Mouse (Mus musculus) hindbrain, embryonic 15.5 days (tissue): ENCODE results near the gene Art1. TPM values are rescaled to one million over a fixed set of nuclear protein-coding genes. Genes with fewer than 3 reads are reported as not detected.

Experiments
- ATAC-seq: fragments of 200-750 bp; cut with Nextera tagmentation; 2 replicates; pipeline ENCODE4 v1.8.0; 2017; ENCODE audit warnings: low read depth, moderate number of reproducible peaks, moderate TSS enrichment; ENCODE audit not compliant: low FRiP score
- H3K27ac ChIP-seq: fragments of 300-500 bp; sonication (generic); replicated peaks from 2 replicates; pipeline ENCODE4 v1.5.1; 2015; ENCODE audit warnings: mild to moderate bottlenecking, inconsistent platforms
- H3K27me3 ChIP-seq: fragments of 300-500 bp; sonication (generic); 2 replicates; pipeline ENCODE4 v1.6.1; 2015; ENCODE audit warnings: control low read depth, inconsistent platforms
- H3K36me3 ChIP-seq: fragments of 300-500 bp; sonication (generic); 2 replicates; pipeline ENCODE4 v1.6.1; 2015; ENCODE audit warnings: control low read depth, inconsistent platforms
- H3K4me1 ChIP-seq: fragments of 300-500 bp; sonication (generic); replicated peaks from 2 replicates; pipeline ENCODE4 v1.6.1; 2015; ENCODE audit warnings: control low read depth, inconsistent platforms
- H3K4me2 ChIP-seq: fragments of 300-500 bp; sonication (generic); 2 replicates; pipeline ENCODE4 v1.6.1; 2015; ENCODE audit warnings: moderate library complexity, mild to moderate bottlenecking, inconsistent platforms
- H3K4me3 ChIP-seq: fragments of 300-500 bp; sonication (generic); 2 replicates; pipeline ENCODE4 v1.5.1; 2015; ENCODE audit warnings: mild to moderate bottlenecking, inconsistent platforms
- H3K9ac ChIP-seq: fragments of 300-500 bp; sonication (generic); 2 replicates; pipeline ENCODE4 v1.6.1; 2015; ENCODE audit warnings: inconsistent platforms
- H3K9me3 ChIP-seq: fragments of 300-500 bp; sonication (generic); 2 replicates; pipeline ENCODE4 v1.6.1; 2016; ENCODE audit warnings: control low read depth, inconsistent platforms
- WGBS: fragments of 180-500 bp; shearing (Covaris S2); methylation state at CpG from one replicate; pipeline ENCODE4 v1.1.7; 2015; 5-methylcytosine and 5-hydroxymethylcytosine counted together
- polyA plus RNA-seq: library from polyadenylated mRNA; unstranded; fragments of >200 nt; fragmentation: Nextera tagmentation; extraction: Ambion mirVana; gene quantifications from 2 replicates; pipeline ENCODE4 v1.2.1, GENCODE M21; 2015

Art1 gene
- polyA plus RNA-seq, 1 experiment from 2014 or later: 0.44 TPM

DNA sequence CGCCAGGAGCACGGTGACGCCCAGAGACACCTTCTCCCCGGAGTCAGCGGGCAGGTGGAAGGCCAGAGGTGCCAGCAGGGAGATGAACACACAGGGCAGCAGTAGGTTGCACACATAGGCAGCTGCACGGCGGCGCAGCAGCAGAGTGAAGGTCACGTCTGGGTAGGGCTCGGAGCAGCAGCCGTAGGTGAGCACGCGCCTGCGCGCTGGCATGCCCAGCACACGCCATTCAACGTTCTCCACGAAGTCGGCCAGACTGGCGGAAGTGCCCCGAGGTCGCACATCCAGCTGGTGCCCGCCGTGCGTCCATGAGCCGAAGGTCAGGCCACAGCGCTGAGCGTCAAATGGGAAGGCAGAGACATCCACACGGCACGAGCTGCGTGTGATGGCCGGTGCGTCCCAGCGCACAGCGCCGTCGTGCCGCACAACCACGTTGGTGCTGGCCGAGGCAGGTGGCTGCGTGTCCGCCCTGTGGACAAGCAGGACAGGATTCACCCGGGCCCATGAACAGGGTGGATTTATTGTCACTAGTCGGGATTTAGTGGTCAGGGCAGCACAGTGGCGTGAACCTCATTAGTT, 11.7 kb downstream of the Art1 start:
- Histone ChIP-seq H3K9ac (no peak overlapping the region), H3K36me3 (peaks cover 5% of the 10 kb centered on the region), H3K4me1 (no peaks in the 10 kb centered on the region), H3K27ac (no peak overlapping the region), H3K4me3 (no peak overlapping the region), H3K9me3 (no peaks in the 10 kb centered on the region), H3K4me2 (no peak overlapping the region), H3K27me3 (no peaks in the 10 kb centered on the region)
- no peak for ATAC-seq
- WGBS: 88% methylated on average over 45 of the region's 45 CpGs

DNA sequence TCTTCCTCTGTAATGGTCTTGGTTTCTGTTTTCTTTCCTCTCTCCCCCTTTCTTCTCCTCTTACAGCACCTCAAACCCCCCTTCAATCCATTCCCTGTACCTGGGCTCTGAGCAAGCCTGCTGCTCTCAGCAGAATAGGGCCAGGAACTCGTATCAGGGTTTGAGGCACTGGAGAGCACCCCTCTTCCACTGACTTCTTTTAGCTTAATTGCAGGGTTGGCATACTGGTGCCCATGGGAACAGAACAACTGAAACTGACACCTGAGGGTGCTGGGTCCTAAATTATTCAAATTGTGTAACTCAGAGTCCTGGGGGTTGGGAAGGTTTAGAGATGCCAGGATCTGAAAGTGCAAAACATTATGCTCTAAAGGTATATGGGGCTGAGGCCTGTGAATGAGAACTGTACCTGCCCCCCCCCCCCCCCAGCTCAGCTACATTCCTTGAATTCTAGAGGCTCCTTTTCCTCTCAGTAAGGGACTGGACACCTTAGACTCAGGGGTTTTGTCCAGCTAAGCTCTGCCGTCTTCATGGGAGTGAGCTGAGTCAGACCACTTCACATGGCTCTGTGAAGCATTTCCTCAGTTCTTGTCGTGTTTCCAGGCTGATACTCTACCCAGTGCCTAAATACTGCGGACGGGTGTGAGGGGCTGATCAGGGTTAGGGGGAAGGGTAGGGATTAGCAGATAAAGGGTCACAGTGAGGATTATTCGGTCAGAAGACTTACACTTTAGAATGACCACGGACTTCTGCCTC, 15.2 kb downstream of the Art1 start, which contains the start of gene Chrna10:
TSS of gene Chrna10 (minus strand) at position 250 of the 753 bp plus-strand sequence.
- no peak; the same call in 1 of the 2 replicates for ATAC-seq
- H3K4me1 ChIP-seq: no peaks in the 10 kb centered on the region
- H3K4me2 ChIP-seq: no peak within 1 kb of the TSS
- no peaks in the 10 kb centered on the region for H3K9me3 ChIP-seq
- peaks cover 39% of the 10 kb centered on the region for H3K36me3 ChIP-seq
- H3K27me3 ChIP-seq: no peaks in the 10 kb centered on the region
- no peak within 1 kb of the TSS for H3K27ac ChIP-seq
- no peak within 1 kb of the TSS for H3K9ac ChIP-seq
- WGBS: 58% methylated on average over 7 of the region's 7 CpGs
- no peak within 1 kb of the TSS for H3K4me3 ChIP-seq

DNA sequence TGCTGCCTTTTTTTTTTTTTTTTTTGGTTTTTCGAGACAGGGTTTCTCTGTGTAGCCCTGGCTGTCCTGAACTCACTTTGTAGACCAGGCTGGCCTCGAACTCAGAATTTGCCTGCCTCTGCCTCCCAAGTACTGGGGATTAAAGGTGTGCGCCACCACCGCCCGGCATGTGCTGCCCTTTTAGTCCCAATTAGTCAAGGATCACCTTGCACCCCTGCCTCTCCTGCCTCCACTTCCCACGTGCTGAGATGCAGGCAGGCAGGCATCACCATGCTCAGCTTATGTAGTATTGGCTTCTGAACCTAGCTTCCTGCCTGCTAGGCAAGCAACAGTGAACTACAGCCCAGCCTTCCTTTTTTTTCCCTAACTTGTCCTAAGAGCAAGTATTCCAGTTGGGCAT, 15.8 kb downstream of the Art1 start:
- H3K4me3 ChIP-seq: no peak overlapping the region
- WGBS: 84% methylated on average over 6 of the region's 6 CpGs
- no peaks in the 10 kb centered on the region for H3K9me3 ChIP-seq
- no peaks in the 10 kb centered on the region for H3K4me1 ChIP-seq
- H3K27ac ChIP-seq: no peak overlapping the region
- no peak overlapping the region for H3K4me2 ChIP-seq
- H3K27me3 ChIP-seq: no peaks in the 10 kb centered on the region
- ATAC-seq: no peak
- no peak overlapping the region for H3K9ac ChIP-seq
- H3K36me3 ChIP-seq: peaks cover 45% of the 10 kb centered on the region

DNA sequence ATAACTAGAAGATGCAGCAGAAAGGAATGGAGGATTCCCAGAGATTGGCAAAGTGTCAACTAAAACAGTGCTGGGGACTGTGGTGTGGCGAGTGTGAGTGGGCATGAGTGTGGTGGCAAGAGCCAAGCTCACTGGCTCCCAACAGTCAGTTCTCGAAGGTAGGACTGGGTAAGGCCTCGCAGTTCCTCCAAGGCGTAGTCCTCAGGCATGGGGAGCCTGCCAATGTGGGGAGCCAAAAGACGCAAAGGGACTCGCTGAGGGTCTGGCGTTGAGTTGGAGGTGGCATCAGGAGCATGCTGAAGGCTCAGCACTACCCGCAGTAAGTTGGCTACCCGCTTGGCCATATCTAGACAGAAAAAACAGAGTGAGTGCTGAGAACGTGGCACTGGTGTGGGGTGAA, 18.8 kb downstream of the Art1 start:
- Histone ChIP-seq H3K27ac (no peak overlapping the region), H3K4me1 (no peaks in the 10 kb centered on the region), H3K9me3 (no peaks in the 10 kb centered on the region), H3K9ac (no peak overlapping the region), H3K4me3 (no peak overlapping the region), H3K4me2 (no peak overlapping the region), H3K36me3 (peaks cover 74% of the 10 kb centered on the region), H3K27me3 (no peaks in the 10 kb centered on the region)
- ATAC-seq: no peak
- WGBS: 93% methylated on average over 10 of the region's 10 CpGs

DNA sequence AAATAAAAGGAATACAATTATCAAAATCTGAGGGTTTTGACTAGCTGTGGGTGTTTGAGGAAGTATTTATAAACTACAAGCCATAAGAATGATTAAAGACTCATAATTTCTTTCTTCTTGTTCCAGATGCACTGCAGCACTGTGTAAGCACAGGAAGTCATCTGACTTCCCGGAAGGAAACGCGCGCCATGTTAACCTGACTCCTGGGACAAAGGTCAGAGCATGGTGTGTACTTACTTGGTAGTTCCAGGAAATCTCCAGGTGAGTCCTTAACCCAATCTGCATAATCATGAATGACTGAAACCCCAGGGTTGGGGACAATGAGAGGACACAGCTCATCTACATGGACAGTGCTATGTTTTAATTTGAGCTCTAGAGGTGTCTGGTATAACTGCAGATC, 30.9 kb downstream of the Art1 start:
- Histone ChIP-seq H3K4me1 (no peaks in the 10 kb centered on the region), H3K36me3 (peaks cover 70% of the 10 kb centered on the region), H3K27me3 (no peaks in the 10 kb centered on the region), H3K9me3 (no peaks in the 10 kb centered on the region), H3K4me2 (no peak overlapping the region), H3K4me3 (no peak overlapping the region), H3K27ac (no peak overlapping the region), H3K9ac (no peak overlapping the region)
- WGBS: 96% methylated on average over 4 of the region's 4 CpGs
- ATAC-seq: no peak

DNA sequence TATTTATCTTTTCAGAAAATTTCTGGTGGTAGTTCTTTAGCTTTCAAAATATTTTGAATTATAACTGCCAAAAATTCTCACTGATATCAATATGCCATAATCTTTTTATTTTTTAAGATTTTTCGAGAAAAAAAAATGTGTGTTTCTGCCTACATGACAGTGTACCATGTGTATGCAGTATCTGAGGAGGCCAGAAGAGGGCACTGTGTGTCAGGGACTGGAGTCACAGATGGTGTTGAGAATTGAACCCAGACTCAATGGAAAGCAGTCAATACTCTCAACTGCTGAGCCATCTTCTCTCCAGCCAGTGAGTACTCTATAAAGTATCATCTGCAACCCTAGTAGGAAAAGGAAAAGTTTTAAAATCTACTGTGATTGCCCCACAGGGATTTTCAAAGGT, 35.9 kb downstream of the Art1 start:
- no peaks in the 10 kb centered on the region for H3K27me3 ChIP-seq
- no peak overlapping the region for H3K4me3 ChIP-seq
- no peak overlapping the region for H3K9ac ChIP-seq
- H3K4me2 ChIP-seq: no peak overlapping the region
- 88% methylated on average over 1 of the region's 1 CpGs for WGBS
- no peak overlapping the region for H3K27ac ChIP-seq
- no peaks in the 10 kb centered on the region for H3K4me1 ChIP-seq
- no peak for ATAC-seq
- H3K36me3 ChIP-seq: peaks cover 79% of the 10 kb centered on the region
- no peaks in the 10 kb centered on the region for H3K9me3 ChIP-seq

DNA sequence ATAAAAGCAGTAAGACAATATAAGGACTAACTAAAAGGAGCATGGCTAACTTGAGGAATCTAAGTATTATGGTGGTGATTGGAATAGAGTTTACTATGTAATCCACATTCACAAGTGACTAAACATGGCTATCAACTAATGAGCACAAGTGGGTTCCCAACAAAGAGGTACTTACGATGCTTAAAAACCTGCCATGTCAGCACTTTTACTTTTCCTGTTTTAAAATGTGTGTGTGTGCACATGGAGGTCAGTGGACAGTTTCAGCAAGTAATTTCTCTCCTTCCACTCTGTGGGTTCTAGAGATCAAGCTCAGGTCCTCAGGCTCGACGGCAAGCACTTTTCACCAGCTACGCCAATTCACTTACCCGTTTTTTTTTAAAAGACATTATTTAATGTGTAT, 36.4 kb downstream of the Art1 start:
- Histone ChIP-seq H3K27ac (no peak overlapping the region), H3K9ac (no peak overlapping the region), H3K4me2 (no peak overlapping the region), H3K4me3 (no peak overlapping the region), H3K4me1 (no peaks in the 10 kb centered on the region), H3K27me3 (no peaks in the 10 kb centered on the region), H3K36me3 (peaks cover 75% of the 10 kb centered on the region), H3K9me3 (no peaks in the 10 kb centered on the region)
- no peak for ATAC-seq
- 98% methylated on average over 5 of the region's 5 CpGs for WGBS

DNA sequence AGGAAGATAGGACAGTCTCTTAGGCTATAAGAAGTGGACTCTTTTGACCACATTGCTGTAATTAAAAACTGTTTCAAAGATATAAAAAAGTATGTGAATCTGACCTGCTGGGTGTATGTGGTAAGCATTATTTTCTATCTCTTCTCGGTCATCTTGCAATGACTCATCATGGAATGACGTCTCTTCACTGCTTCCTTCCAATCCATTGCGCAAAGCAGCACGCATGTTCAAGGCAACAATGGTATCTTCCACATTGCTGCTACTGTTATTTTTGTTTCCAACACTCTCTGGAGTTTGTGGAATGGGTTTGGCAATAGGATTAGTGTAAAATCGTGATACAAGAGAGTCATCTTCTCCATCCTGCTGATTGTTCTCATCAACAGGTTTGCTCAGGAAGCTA, 52.1 kb downstream of the Art1 start:
- H3K4me1 ChIP-seq: no peaks in the 10 kb centered on the region
- no peak overlapping the region for H3K27ac ChIP-seq
- no peak overlapping the region for H3K4me3 ChIP-seq
- peaks cover 51% of the 10 kb centered on the region for H3K36me3 ChIP-seq
- no peak overlapping the region for H3K4me2 ChIP-seq
- 98% methylated on average over 5 of the region's 5 CpGs for WGBS
- no peaks in the 10 kb centered on the region for H3K27me3 ChIP-seq
- H3K9me3 ChIP-seq: no peaks in the 10 kb centered on the region
- ATAC-seq: no peak
- no peak overlapping the region for H3K9ac ChIP-seq

Other genes with a start within 250 kb of the Art1 start
- 2.4 and 2.9 TPM in 2 replicates for gene Folr2, start 244.5 kb upstream of the Art1 start, polyA plus RNA-seq
- gene Anapc15, start 238.0 kb upstream of the Art1 start, polyA plus RNA-seq: 72.9 and 77.5 TPM in 2 replicates
- 29.8 and 51.4 TPM in 2 replicates for gene Folr1, start 231.0 kb upstream of the Art1 start, polyA plus RNA-seq
- 155 and 165 TPM in 2 replicates for gene Lamtor1, start 195.8 kb upstream of the Art1 start, polyA plus RNA-seq
- gene Tomt, start 195.4 kb upstream of the Art1 start, polyA plus RNA-seq: 0.45 and 0.49 TPM in 2 replicates
- 12.5 and 15.2 TPM in 2 replicates for gene Lrrc51, start 167.8 kb upstream of the Art1 start, polyA plus RNA-seq
- gene Numa1, start 167.6 kb upstream of the Art1 start, polyA plus RNA-seq: 43.3 and 46.5 TPM in 2 replicates
- 4.7 and 5.4 TPM in 2 replicates for gene Il18bp, start 83.1 kb upstream of the Art1 start, polyA plus RNA-seq
- gene Rnf121, start 36.3 kb upstream of the Art1 start, polyA plus RNA-seq: 34.5 and 35.5 TPM in 2 replicates
- gene Xndc1, start 36.2 kb upstream of the Art1 start, polyA plus RNA-seq: 26.7 and 28.1 TPM in 2 replicates
- gene Xntrpc, start 36.0 kb upstream of the Art1 start, polyA plus RNA-seq: 0.51 and 0.99 TPM in 2 replicates
- gene Trpc2, start 18.6 kb upstream of the Art1 start, polyA plus RNA-seq: 0.81 TPM in 1 of 2 replicates, not detected in the other
- 0.17 and 0.28 TPM in 2 replicates for gene Art5, start 7.7 kb downstream of the Art1 start, polyA plus RNA-seq
- not detected in 2 replicates for gene Chrna10, start 15.1 kb downstream of the Art1 start, polyA plus RNA-seq
- gene Nup98, start 108.4 kb downstream of the Art1 start, polyA plus RNA-seq: 19.0 and 20.6 TPM in 2 replicates
- 59.0 and 64.0 TPM in 2 replicates for gene Pgap2, start 108.5 kb downstream of the Art1 start, polyA plus RNA-seq
- 20.1 and 20.5 TPM in 2 replicates for gene Rhog, start 154.3 kb downstream of the Art1 start, polyA plus RNA-seq
- 13.6 and 15.1 TPM in 2 replicates for gene Stim1, start 166.1 kb downstream of the Art1 start, polyA plus RNA-seq